Mouse (Mus musculus) neural tube, embryonic 13.5 days (tissue): Measurements from ENCODE around the gene Gmppb. TPM values are rescaled to one million over a fixed set of nuclear protein-coding genes. Genes with fewer than 3 reads are reported as not detected.
A peak's percentile ranks its signal among the peaks of the same experiment; 100 is the strongest.

Experiments
- ATAC-seq: fragments of 200-750 bp; cut with Nextera tagmentation; 2 replicates; pipeline ENCODE4 v1.8.0; 2017; ENCODE audit warnings: low read depth, mild to moderate bottlenecking, moderate TSS enrichment, moderate library complexity
- H3K27ac ChIP-seq: fragments of 300-500 bp; sonication (generic); replicated peaks from 2 replicates; pipeline ENCODE4 v1.5.1; 2015; ENCODE audit warnings: moderate library complexity, mild to moderate bottlenecking, inconsistent platforms
- H3K27me3 ChIP-seq: fragments of 300-500 bp; sonication (generic); 2 replicates; pipeline ENCODE4 v1.6.1; 2015; ENCODE audit warnings: mild to moderate bottlenecking, inconsistent platforms
- H3K36me3 ChIP-seq: fragments of 300-500 bp; sonication (generic); 2 replicates; pipeline ENCODE4 v1.6.1; 2015; ENCODE audit warnings: mild to moderate bottlenecking, inconsistent platforms
- H3K4me1 ChIP-seq: fragments of 300-500 bp; sonication (generic); replicated peaks from 2 replicates; pipeline ENCODE4 v1.6.1; 2015; ENCODE audit warnings: inconsistent platforms
- H3K4me2 ChIP-seq: fragments of 300-500 bp; sonication (generic); 2 replicates; pipeline ENCODE4 v1.6.1; 2015; ENCODE audit warnings: inconsistent platforms, mild to moderate bottlenecking, moderate library complexity
- H3K4me3 ChIP-seq: fragments of 300-500 bp; sonication (generic); 2 replicates; pipeline ENCODE4 v1.5.1; 2015; ENCODE audit warnings: mild to moderate bottlenecking, inconsistent platforms
- H3K9ac ChIP-seq: fragments of 300-500 bp; sonication (generic); 2 replicates; pipeline ENCODE4 v1.6.1; 2015; ENCODE audit warnings: moderate library complexity, mild to moderate bottlenecking, inconsistent platforms
- H3K9me3 ChIP-seq: fragments of 300-500 bp; sonication (generic); 2 replicates; pipeline ENCODE4 v1.6.1; 2016; ENCODE audit warnings: inconsistent platforms
- WGBS: fragments of 180-500 bp; shearing (Covaris S2); methylation state at CpG from one replicate; pipeline ENCODE4 v1.1.7; 2015; 5-methylcytosine and 5-hydroxymethylcytosine counted together
- polyA plus RNA-seq: library from polyadenylated mRNA; unstranded; fragments of >200 nt; fragmentation: Nextera tagmentation; extraction: Ambion mirVana; gene quantifications from 2 replicates; pipeline ENCODE4 v1.2.1, GENCODE M21; 2015

Gene Gmppb
- polyA plus RNA-seq, 1 experiment from 2014 or later: 21.9 TPM

DNA sequence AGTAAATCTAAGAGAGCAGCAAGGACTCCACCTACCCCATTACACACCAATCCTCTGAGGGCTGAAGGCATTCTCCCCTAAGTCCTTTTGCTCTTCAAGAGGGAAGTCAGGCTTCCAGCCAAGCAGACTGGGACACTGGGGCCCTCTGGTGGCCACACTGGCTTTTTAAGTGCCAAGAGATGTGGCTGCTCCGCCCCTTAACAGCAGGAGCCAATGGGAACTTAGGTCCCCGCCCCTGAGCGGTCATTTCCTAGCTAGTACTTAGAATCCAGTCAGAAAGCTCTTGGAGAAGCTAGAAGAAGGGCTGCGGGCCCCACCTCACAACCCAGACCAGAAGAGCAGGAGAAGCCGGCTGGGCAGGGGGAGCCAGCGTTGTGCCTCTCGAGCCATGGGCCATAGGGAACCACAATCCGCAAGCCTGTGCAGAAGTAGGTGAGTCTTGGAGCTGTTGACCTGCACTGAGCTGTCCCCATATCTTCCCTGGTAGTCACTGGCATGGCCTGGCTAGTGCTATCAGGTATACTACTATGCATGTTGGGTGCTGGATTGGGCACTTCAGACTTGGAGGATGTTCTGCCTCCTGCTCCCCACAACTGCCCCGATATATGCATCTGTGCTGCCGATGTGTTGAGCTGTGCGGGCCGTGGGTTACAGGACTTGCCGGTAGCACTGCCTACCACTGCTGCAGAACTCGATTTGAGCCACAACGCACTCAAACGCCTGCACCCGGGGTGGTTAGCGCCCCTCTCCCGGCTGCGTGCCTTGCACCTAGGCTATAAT lies 4.0 kb downstream of the Gmppb start, which contains the start of gene Amigo3:
Gene Amigo3, plus strand, starts transcription at position 275 of the 780 bp plus-strand sequence.
- Histone ChIP-seq H3K9ac (0 out of 2 replicates have a peak within 1 kb of the TSS, but pooled peaks have one; percentile 23), H3K4me3 (no peak within 1 kb of the TSS), H3K9me3 (no peaks in the 10 kb centered on the region), H3K27ac (peak within 1 kb of the TSS; percentile 34; the same call in 1 of the 2 replicates), H3K36me3 (peaks cover 66% of the 10 kb centered on the region), H3K4me1 (peaks cover 31% of the 10 kb centered on the region), H3K27me3 (no peaks in the 10 kb centered on the region), H3K4me2 (peak within 1 kb of the TSS; percentile 35)
- WGBS: 60% methylated on average over 20 of the region's 20 CpGs
- 0 out of 2 replicates have a peak, but pooled peaks have one; percentile 6 for ATAC-seq

GRCm38 (mm10) chr9:108053665-108054225 lies 4.7 kb downstream of the Gmppb start:
- 92% methylated on average over 15 of the region's 15 CpGs for WGBS
- no peak for ATAC-seq
- 0 out of 2 replicates have a peak overlapping the region, but pooled peaks have one; percentile 23 for H3K9ac ChIP-seq

DNA sequence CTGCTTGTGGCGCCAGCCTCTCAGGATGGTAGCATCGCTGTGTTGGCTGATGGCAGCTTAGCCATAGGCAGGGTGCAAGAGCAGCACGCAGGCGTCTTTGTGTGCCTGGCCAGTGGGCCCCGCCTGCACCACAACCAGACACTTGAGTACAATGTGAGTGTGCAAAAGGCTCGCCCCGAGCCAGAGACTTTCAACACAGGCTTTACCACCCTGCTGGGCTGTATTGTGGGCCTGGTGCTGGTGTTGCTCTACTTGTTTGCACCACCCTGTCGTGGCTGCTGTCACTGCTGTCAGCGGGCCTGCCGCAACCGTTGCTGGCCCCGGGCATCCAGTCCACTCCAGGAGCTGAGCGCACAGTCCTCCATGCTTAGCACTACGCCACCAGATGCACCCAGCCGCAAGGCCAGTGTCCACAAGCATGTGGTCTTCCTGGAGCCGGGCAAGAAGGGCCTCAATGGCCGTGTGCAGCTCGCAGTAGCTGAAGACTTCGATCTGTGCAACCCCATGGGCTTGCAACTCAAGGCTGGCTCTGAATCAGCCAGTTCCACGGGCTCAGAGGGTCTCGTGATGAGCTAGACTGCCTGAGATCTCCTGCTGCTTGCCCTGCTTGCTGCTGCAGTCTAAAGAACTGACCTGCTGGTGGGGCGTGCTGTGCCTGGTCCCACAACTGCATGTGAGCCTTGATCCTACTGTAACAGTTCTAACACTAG lies 5.4 kb downstream of the Gmppb start:
- Histone ChIP-seq H3K27ac (no peak overlapping the region), H3K4me3 (no peak overlapping the region), H3K9ac (no peak overlapping the region), H3K27me3 (no peaks in the 10 kb centered on the region), H3K4me1 (peaks cover 23% of the 10 kb centered on the region), H3K9me3 (no peaks in the 10 kb centered on the region), H3K36me3 (peaks cover 81% of the 10 kb centered on the region), H3K4me2 (no peak overlapping the region)
- ATAC-seq: no peak
- WGBS: 92% methylated on average over 22 of the region's 22 CpGs

More at GRCm38 (mm10) chr9:108053665-108054225, 4.7 kb downstream of the Gmppb start:
- Histone ChIP-seq H3K4me2 (no peak overlapping the region; the same call in 1 of the 2 replicates), H3K4me1 (peaks cover 25% of the 10 kb centered on the region), H3K27me3 (no peaks in the 10 kb centered on the region), H3K9me3 (no peaks in the 10 kb centered on the region), H3K27ac (no peak overlapping the region), H3K36me3 (peaks cover 73% of the 10 kb centered on the region), H3K4me3 (no peak overlapping the region)

- no peak overlapping the region for H3K4me3 ChIP-seq
- no peak for ATAC-seq
- H3K36me3 ChIP-seq: peaks cover 86% of the 10 kb centered on the region
- no peaks in the 10 kb centered on the region for H3K27me3 ChIP-seq
- H3K4me2 ChIP-seq: no peak overlapping the region
- no peak overlapping the region for H3K9ac ChIP-seq
- H3K9me3 ChIP-seq: no peaks in the 10 kb centered on the region
- peaks cover 18% of the 10 kb centered on the region for H3K4me1 ChIP-seq
- H3K27ac ChIP-seq: no peak overlapping the region
- 90% methylated on average over 1 of the region's 1 CpGs for WGBS
Observed at GRCm38 (mm10) chr9:108055061-108055460, 6.0 kb downstream of the Gmppb start.

- no peaks in the 10 kb centered on the region for H3K27me3 ChIP-seq
- no peak overlapping the region for H3K4me3 ChIP-seq
- H3K27ac ChIP-seq: no peak overlapping the region
- no peak overlapping the region for H3K4me2 ChIP-seq
- 90% methylated on average over 6 of the region's 6 CpGs for WGBS
- H3K4me1 ChIP-seq: peaks cover 11% of the 10 kb centered on the region
- no peaks in the 10 kb centered on the region for H3K9me3 ChIP-seq
- H3K36me3 ChIP-seq: peaks cover 87% of the 10 kb centered on the region
- no peak for ATAC-seq
- no peak overlapping the region for H3K9ac ChIP-seq
Observed at GRCm38 (mm10) chr9:108055661-108056237, 6.7 kb downstream of the Gmppb start.

DNA sequence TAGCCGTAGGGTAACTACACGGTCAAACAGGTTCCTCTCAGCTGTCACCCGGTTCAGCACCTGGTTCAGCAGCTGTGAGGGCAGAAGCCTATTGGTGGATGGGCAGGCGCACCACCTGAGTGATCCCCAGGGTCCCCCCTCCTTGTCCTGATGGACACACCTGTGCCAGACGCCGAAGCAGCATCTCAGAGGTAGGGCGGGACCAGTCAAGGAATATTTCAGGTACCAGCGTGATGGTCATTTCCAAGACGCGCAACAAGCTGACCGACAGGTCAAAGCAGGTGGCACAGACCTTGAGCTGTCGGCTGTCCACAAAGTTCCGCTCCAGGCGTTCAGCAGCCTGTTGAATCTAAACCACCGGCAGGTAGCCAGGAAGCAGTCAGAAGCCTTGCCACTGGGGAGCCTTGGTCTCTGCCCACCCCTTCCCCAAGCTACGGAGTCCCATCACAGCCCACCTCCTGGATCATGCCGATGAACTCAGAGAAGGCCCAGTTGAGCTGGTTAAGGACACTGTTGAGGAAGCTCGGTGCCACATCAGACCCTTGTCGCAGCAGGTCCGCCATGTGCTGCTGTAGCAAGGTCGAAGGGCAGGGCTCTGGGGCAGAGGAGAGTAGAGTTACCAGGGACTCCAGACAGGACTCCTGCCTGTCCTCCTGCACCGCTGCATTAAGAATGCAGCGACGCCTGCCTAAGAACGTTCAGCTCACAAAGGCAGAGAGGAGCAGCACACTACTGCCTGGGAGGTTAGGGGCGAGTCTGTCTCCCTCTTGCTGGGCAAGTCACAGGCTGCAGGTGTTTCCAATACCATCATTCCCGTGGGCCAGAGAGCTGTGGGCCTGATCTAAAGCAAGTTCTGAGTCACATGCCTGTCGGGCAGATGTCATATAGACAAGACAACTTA lies 7.6 kb downstream of the Gmppb start:
- WGBS: 86% methylated on average over 28 of the region's 28 CpGs
- Histone ChIP-seq H3K9ac (no peak overlapping the region), H3K4me3 (no peak overlapping the region), H3K4me1 (peaks cover 11% of the 10 kb centered on the region), H3K27ac (no peak overlapping the region), H3K36me3 (peaks cover 84% of the 10 kb centered on the region), H3K4me2 (no peak overlapping the region), H3K27me3 (no peaks in the 10 kb centered on the region), H3K9me3 (no peaks in the 10 kb centered on the region)
- ATAC-seq: no peak

DNA sequence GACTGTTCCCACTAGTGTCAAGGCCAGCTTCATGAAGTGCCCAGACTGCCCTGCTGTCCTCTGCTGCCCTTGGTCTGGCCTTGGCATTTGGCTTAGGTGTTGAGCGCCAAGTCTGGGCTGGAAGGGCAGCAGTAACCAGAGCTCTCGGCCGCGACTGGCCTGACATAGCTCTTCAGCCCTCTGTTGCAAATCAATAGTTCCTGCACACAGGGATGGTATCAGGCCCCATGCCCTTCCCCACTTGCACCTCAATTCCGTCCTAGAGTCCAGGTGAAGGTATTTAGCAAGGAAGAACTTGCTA lies 8.2 kb downstream of the Gmppb start:
- Histone ChIP-seq H3K27me3 (no peaks in the 10 kb centered on the region), H3K4me2 (no peak overlapping the region), H3K4me3 (no peak overlapping the region), H3K9ac (no peak overlapping the region), H3K9me3 (no peaks in the 10 kb centered on the region), H3K36me3 (peaks cover 84% of the 10 kb centered on the region), H3K4me1 (peaks cover 15% of the 10 kb centered on the region), H3K27ac (no peak overlapping the region)
- 92% methylated on average over 5 of the region's 5 CpGs for WGBS
- no peak for ATAC-seq

GRCm38 (mm10) chr9:108058291-108058690 lies 9.2 kb downstream of the Gmppb start:
- Histone ChIP-seq H3K4me2 (no peak overlapping the region), H3K9ac (no peak overlapping the region), H3K27ac (no peak overlapping the region), H3K9me3 (no peaks in the 10 kb centered on the region), H3K27me3 (no peaks in the 10 kb centered on the region), H3K36me3 (peaks cover 92% of the 10 kb centered on the region), H3K4me3 (no peak overlapping the region), H3K4me1 (peaks cover 6% of the 10 kb centered on the region; the same call in 1 of the 2 replicates)
- WGBS: 94% methylated on average over 9 of the region's 9 CpGs
- ATAC-seq: no peak

- ATAC-seq: peak; percentile 58
- H3K36me3 ChIP-seq: peaks cover 75% of the 10 kb centered on the region
- peaks cover 5% of the 10 kb centered on the region; the same call in 1 of the 2 replicates for H3K4me1 ChIP-seq
- H3K4me2 ChIP-seq: no peak overlapping the region
- no peaks in the 10 kb centered on the region for H3K27me3 ChIP-seq
- WGBS: 79% methylated on average over 3 of the region's 3 CpGs
- H3K9ac ChIP-seq: 0 out of 2 replicates have a peak overlapping the region, but pooled peaks have one; percentile 8
- H3K4me3 ChIP-seq: no peak overlapping the region
- peak overlapping the region; percentile 61; the same call in 1 of the 2 replicates for H3K27ac ChIP-seq
- no peaks in the 10 kb centered on the region for H3K9me3 ChIP-seq
Observed at GRCm38 (mm10) chr9:108062142-108062541, 13.1 kb downstream of the Gmppb start.

- H3K4me3 ChIP-seq: no peak overlapping the region
- no peak for ATAC-seq
- 87% methylated on average over 12 of the region's 12 CpGs for WGBS
- no peak overlapping the region for H3K4me2 ChIP-seq
- H3K9me3 ChIP-seq: no peaks in the 10 kb centered on the region
- H3K27me3 ChIP-seq: no peaks in the 10 kb centered on the region
- H3K27ac ChIP-seq: peak overlapping the region; percentile 52; the same call in 1 of the 2 replicates
- H3K9ac ChIP-seq: 0 out of 2 replicates have a peak overlapping the region, but pooled peaks have one; percentile 8
- peaks cover 8% of the 10 kb centered on the region; the same call in 1 of the 2 replicates for H3K4me1 ChIP-seq
- peaks cover 63% of the 10 kb centered on the region for H3K36me3 ChIP-seq
Observed at GRCm38 (mm10) chr9:108063361-108063760, 14.3 kb downstream of the Gmppb start.

GRCm38 (mm10) chr9:108065491-108066011 lies 16.5 kb downstream of the Gmppb start:
- ATAC-seq: peak; percentile 45; the same call in 1 of the 2 replicates
- H3K9ac ChIP-seq: 0 out of 2 replicates have a peak overlapping the region, but pooled peaks have one; percentile 8
- WGBS: 52% methylated on average over 5 of the region's 5 CpGs
- no peaks in the 10 kb centered on the region for H3K27me3 ChIP-seq
- H3K4me3 ChIP-seq: no peak overlapping the region
- no peak overlapping the region for H3K4me2 ChIP-seq
- peaks cover 8% of the 10 kb centered on the region; the same call in 1 of the 2 replicates for H3K4me1 ChIP-seq
- H3K27ac ChIP-seq: no peak overlapping the region
- peaks cover 62% of the 10 kb centered on the region for H3K36me3 ChIP-seq
- H3K9me3 ChIP-seq: no peaks in the 10 kb centered on the region
